Mouse (Mus musculus): Measurements from ENCODE around the gene Nfe2l1. TPM values are rescaled to one million over a fixed set of nuclear protein-coding genes. Genes with fewer than 3 reads are reported as not detected.
A peak's percentile ranks its signal among the peaks of the same experiment; 100 is the strongest.

The Nfe2l1 gene
- polyA plus RNA-seq, 1 experiment = 102 TPM

DNA sequence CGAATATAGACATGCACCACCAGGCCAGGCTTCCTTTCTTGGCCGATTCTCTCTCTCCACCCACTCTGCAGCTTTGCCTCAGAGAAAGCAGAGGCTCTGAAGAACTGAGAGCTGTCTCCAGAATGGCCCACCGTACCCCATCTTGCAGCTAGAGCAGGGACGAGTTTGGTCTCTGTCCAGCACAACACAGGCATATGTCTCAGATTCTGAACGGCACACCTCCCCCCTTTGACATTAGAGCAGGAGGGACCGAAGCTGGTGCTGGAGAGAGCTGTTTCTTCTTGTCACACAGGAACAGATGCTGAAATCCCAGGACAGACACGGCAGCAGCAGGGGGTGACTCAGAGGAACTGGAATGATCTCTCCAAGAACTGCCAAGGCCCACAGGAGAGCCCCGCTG is 10.5 kb upstream of the Nfe2l1 start:
- no peak for TF ChIP-seq POLR2A (IDR thresholded peaks at IDR 0.05; ENCODE audit: borderline replicate concordance, extremely low read depth, insufficient read depth, insufficient read length, poor library complexity, severe bottlenecking)
- no peak for TF ChIP-seq CTCF (IDR thresholded peaks at IDR 0.05; ENCODE audit: borderline replicate concordance, extremely low read depth, insufficient read depth, insufficient read length)

GRCm38 (mm10) chr11:96839877-96840276 is 10.1 kb upstream of the Nfe2l1 start:
- TF ChIP-seq POLR2A (IDR thresholded peaks at IDR 0.05; ENCODE audit: borderline replicate concordance, extremely low read depth, insufficient read depth, insufficient read length, poor library complexity, severe bottlenecking) (no peak), CTCF (IDR thresholded peaks at IDR 0.05; ENCODE audit: borderline replicate concordance, extremely low read depth, insufficient read depth, insufficient read length) (no peak)

More for the DNA sequence above, 10.5 kb upstream of the Nfe2l1 start:
- peak; percentile 23 for DNase-seq (ENCODE audit: low read depth)

DNA sequence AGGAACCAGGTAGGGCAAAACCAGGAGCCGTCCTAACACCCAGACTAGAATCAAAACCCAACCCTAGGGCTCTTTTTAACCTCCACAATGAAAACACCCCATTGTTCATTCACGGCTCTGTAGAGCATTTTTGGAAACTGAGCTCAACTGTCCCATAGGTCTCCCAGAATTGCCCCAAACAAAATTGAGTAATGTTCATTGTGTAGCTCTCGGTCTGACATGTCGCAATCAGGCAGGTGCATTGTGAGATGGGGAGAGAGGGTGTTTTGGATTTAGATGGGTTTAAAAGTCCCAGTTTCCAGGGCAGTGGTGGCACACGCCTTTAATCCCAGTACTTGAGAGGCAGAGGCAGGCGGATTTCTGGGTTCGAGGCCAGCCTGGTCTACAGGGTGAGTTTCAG is 9.7 kb upstream of the Nfe2l1 start:
- no peak for DNase-seq (ENCODE audit: low read depth)
- no peak for TF ChIP-seq POLR2A (IDR thresholded peaks at IDR 0.05; ENCODE audit: borderline replicate concordance, extremely low read depth, insufficient read depth, insufficient read length, poor library complexity, severe bottlenecking)
- no peak for TF ChIP-seq CTCF (IDR thresholded peaks at IDR 0.05; ENCODE audit: borderline replicate concordance, extremely low read depth, insufficient read depth, insufficient read length)

More at GRCm38 (mm10) chr11:96839877-96840276, 10.1 kb upstream of the Nfe2l1 start:
- DNase-seq (ENCODE audit: low read depth) = no peak

GRCm38 (mm10) chr11:96838341-96838740 is 8.6 kb upstream of the Nfe2l1 start:
- TF ChIP-seq POLR2A (IDR thresholded peaks at IDR 0.05; ENCODE audit: borderline replicate concordance, extremely low read depth, insufficient read depth, insufficient read length, poor library complexity, severe bottlenecking) (no peak), CTCF (IDR thresholded peaks at IDR 0.05; ENCODE audit: borderline replicate concordance, extremely low read depth, insufficient read depth, insufficient read length) (no peak)
- DNase-seq (ENCODE audit: low read depth) = no peak

DNA sequence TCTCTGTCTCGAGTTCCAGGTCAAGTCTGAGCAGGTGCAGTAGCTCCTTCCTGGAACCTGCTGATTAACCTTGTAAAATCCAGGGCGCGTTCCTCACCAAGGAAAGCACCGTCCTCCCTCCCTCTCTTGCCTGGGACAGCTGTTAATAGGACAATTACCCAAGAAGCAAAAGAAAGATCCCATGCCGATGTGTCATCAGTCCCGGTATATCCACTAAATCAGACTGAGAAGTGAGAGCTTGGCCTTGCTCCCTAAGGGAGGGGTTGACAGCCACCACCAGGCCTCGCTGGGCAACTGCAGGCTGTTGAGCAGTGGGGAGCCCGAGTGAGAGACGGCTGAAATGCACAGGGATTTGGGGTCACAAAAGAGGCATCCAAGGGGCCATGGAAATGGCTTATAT is 7.5 kb upstream of the Nfe2l1 start:
- no peak for DNase-seq (ENCODE audit: low read depth)
- no peak for TF ChIP-seq POLR2A (IDR thresholded peaks at IDR 0.05; ENCODE audit: borderline replicate concordance, extremely low read depth, insufficient read depth, insufficient read length, poor library complexity, severe bottlenecking)
- peak; percentile 31; the same call in 1 of the 2 replicates for TF ChIP-seq CTCF (IDR thresholded peaks at IDR 0.05; ENCODE audit: borderline replicate concordance, extremely low read depth, insufficient read depth, insufficient read length)

DNA sequence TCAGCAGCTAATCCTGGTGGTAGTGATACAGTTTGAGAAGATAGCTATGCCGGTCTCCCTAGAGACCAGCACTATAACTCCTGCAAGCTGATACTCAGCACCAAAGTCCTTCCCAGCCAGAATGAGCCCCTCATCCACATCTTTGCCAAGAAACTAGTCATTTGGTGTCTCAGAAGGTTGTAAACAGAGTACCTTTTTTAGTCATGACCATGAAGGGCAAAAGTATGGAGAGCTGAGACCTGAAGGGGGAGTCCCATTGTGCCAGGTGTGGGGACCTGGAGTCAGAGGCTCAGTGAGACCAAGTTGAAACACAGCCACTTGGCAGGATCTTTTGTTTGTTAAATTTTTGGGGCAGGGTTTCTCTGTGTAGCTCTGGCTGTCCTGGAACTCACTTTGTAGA is 4.4 kb upstream of the Nfe2l1 start:
- TF ChIP-seq POLR2A (IDR thresholded peaks at IDR 0.05; ENCODE audit: borderline replicate concordance, extremely low read depth, insufficient read depth, insufficient read length, poor library complexity, severe bottlenecking) (no peak), CTCF (IDR thresholded peaks at IDR 0.05; ENCODE audit: borderline replicate concordance, extremely low read depth, insufficient read depth, insufficient read length) (no peak)
- DNase-seq (ENCODE audit: low read depth) = no peak

GRCm38 (mm10) chr11:96832973-96833372 is 3.2 kb upstream of the Nfe2l1 start:
- TF ChIP-seq CTCF (IDR thresholded peaks at IDR 0.05; ENCODE audit: borderline replicate concordance, extremely low read depth, insufficient read depth, insufficient read length) (no peak), POLR2A (IDR thresholded peaks at IDR 0.05; ENCODE audit: borderline replicate concordance, extremely low read depth, insufficient read depth, insufficient read length, poor library complexity, severe bottlenecking) (no peak)
- no peak for DNase-seq (ENCODE audit: low read depth)

DNA sequence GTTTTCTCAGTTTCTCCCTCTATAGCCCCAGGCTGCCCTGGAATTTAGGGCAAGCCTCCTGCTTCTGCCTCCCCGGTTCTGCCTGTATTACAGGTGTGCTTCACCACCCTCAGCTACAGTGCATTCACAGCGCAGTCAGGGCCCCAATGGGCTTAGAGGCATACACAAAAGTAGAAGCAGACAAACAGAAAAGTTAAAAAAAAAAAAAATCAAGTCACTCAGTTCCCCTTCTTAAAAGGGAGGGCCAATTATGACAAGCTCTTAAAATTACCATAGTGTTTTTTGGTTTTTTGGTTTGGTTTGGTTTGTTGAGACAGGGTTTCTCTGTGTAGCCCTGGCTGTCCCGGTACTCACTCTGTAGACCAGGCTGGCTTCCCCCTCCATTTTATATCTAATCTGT is 2.8 kb upstream of the Nfe2l1 start:
- DNase-seq (ENCODE audit: low read depth) = no peak
- no peak for TF ChIP-seq POLR2A (IDR thresholded peaks at IDR 0.05; ENCODE audit: borderline replicate concordance, extremely low read depth, insufficient read depth, insufficient read length, poor library complexity, severe bottlenecking)
- no peak for TF ChIP-seq CTCF (IDR thresholded peaks at IDR 0.05; ENCODE audit: borderline replicate concordance, extremely low read depth, insufficient read depth, insufficient read length)

DNA sequence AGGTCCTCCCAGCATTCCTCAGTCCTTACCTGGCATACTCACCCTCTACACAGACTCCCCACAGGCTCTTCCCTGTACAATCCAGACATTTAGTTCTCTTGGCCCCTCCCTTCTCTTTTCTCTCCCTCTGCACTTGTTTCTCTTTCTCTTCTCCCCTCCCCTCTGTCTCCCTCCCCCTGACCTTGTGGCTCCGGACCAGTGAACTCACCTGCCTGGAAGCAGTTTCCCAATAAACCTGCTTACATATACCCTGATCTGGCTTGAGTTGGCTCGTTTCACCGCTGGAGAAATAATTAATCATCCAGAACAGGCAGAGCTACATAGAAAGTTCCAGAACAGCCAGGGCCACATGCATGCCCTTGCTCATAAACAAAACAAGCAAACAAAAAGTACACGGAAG is 1.7 kb upstream of the Nfe2l1 start:
- no peak for DNase-seq (ENCODE audit: low read depth)
- no peak for TF ChIP-seq POLR2A (IDR thresholded peaks at IDR 0.05; ENCODE audit: borderline replicate concordance, extremely low read depth, insufficient read depth, insufficient read length, poor library complexity, severe bottlenecking)
- no peak for TF ChIP-seq CTCF (IDR thresholded peaks at IDR 0.05; ENCODE audit: borderline replicate concordance, extremely low read depth, insufficient read depth, insufficient read length)

- TF ChIP-seq POLR2A (IDR thresholded peaks at IDR 0.05; ENCODE audit: borderline replicate concordance, extremely low read depth, insufficient read depth, insufficient read length, poor library complexity, severe bottlenecking) (no peak), CTCF (IDR thresholded peaks at IDR 0.05; ENCODE audit: borderline replicate concordance, extremely low read depth, insufficient read depth, insufficient read length) (no peak)
- no peak for DNase-seq (ENCODE audit: low read depth)
Measured at GRCm38 (mm10) chr11:96830539-96831216, 910 bp upstream of the Nfe2l1 start.

DNA sequence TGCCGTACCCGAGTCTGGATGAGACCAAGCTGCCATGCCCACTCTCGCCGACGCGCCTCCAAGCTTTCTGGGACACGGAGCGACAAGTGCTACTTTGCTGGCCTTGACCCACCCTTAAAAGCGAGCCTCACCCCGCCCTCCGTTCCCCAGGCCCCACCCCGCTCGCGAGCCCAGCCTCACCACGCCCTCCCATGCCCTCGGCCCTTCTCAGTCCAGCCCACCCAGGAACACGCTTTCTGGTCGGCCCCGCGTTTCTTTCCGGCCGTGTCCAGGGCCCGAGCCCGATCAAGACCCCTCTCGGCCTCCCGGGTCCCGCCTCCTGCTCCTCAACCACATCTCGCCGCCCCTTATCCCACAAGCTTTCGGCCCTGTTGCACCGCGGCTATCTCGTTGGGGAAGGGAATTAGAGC is 360 bp downstream of the Nfe2l1 start:
- TF ChIP-seq CTCF (IDR thresholded peaks at IDR 0.05; ENCODE audit: borderline replicate concordance, extremely low read depth, insufficient read depth, insufficient read length) = no peak
- TF ChIP-seq POLR2A (IDR thresholded peaks at IDR 0.05; ENCODE audit: borderline replicate concordance, extremely low read depth, insufficient read depth, insufficient read length, poor library complexity, severe bottlenecking) = no peak

GRCm38 (mm10) chr11:96828881-96829280 is 887 bp downstream of the Nfe2l1 start:
- TF ChIP-seq POLR2A (IDR thresholded peaks at IDR 0.05; ENCODE audit: borderline replicate concordance, extremely low read depth, insufficient read depth, insufficient read length, poor library complexity, severe bottlenecking) (no peak), CTCF (IDR thresholded peaks at IDR 0.05; ENCODE audit: borderline replicate concordance, extremely low read depth, insufficient read depth, insufficient read length) (no peak)
- DNase-seq (ENCODE audit: low read depth) = no peak

More for the DNA sequence above, 360 bp downstream of the Nfe2l1 start:
- peak; percentile 76 for DNase-seq (ENCODE audit: low read depth)
